Mouse (Mus musculus) liver, embryonic 14.5 days (tissue): ENCODE results near the gene Cd5.

Source experiments
- CTCF ChIP-seq: IDR thresholded peaks from 2 replicates; pipeline ENCODE4 v1.5.1; 2016; ENCODE audit warnings: antibody characterized with exemption, low read depth, control low read depth
- EP300 ChIP-seq: IDR thresholded peaks from 2 replicates; pipeline ENCODE4 v1.6.1; 2016; ENCODE audit warnings: antibody characterized with exemption, low read depth

DNA sequence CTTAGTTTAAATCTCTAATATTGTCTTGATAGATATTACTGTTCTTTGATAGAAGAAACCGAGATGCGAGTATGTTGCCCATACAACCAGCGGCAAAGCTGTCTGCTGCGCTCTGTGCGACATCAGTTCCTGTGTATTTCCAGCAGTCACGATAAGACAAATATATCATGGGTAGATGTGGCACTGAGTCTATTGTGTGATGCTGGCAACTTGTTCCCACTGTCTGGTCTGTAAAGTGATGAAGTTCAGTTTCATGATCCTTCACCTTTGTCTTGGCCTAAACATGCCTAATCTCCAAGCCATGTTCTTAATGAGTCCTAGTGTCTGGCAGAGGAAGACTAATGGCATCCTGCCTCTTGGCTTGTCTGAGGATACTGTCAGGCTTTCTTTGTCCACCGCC is 6.1 kb downstream of the Cd5 start:
- TF ChIP-seq CTCF (no peak), EP300 (no peak)
